Mouse (Mus musculus): ENCODE results near the gene Atg101. TPM values are rescaled to one million over a fixed set of nuclear protein-coding genes. Genes with fewer than 3 reads are reported as not detected.

Atg101 gene
- polyA plus RNA-seq, 1 experiment from 2014 or later = 68.1 TPM

DNA sequence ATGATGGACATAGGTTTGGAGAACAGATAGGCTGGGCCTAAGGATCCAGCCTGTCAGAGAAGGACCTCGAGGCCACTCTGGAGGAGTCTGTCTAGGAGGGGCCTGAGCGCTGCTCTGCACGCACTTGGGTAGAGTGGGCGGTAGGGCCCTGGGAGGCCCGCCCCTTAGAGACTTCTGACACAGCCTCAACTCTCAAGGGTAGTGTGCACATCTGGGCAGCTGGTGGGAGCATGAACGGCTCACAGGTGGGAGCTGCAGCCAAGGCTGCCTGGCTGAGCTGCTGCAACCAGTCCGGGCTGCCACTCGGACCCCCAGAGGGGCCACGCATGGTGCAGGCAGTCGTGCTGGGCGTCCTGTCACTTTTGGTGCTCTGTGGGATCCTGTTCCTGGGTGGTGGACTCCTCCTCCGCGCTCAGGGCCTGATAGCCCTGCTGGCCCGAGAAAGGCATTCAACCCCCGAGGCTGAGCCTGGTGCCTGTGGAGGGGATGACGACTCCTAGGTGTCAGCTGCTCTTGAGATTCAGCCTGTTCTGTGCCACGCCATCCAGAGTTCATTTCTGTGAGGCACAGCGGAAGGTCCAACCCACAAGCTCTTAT is 9.1 kb downstream of the Atg101 start, which contains the start of gene 6030408B16Rik:
6030408B16Rik (plus strand) TSS at position 188 of the 597 bp plus-strand sequence.
- no peak within 1 kb of the TSS for H3K4me2 ChIP-seq (replicated peaks)
- H3K9me3 ChIP-seq = no peaks in the 10 kb centered on the region
- ATAC-seq (ENCODE audit: low FRiP score, low read depth) = no peak
- no peak within 1 kb of the TSS for H3K9ac ChIP-seq (replicated peaks)
- H3K27me3 ChIP-seq = 0 out of 2 replicates have a peak, but pooled peaks cover 3% of the 10 kb centered on the region
- peaks cover 40% of the 10 kb centered on the region for H3K36me3 ChIP-seq
- 64% methylated on average over 18 of the region's 18 CpGs for WGBS
- H3K27ac ChIP-seq (replicated peaks) = no peak within 1 kb of the TSS
- H3K4me3 ChIP-seq = no peak within 1 kb of the TSS
- H3K4me1 ChIP-seq = no peaks in the 10 kb centered on the region

DNA sequence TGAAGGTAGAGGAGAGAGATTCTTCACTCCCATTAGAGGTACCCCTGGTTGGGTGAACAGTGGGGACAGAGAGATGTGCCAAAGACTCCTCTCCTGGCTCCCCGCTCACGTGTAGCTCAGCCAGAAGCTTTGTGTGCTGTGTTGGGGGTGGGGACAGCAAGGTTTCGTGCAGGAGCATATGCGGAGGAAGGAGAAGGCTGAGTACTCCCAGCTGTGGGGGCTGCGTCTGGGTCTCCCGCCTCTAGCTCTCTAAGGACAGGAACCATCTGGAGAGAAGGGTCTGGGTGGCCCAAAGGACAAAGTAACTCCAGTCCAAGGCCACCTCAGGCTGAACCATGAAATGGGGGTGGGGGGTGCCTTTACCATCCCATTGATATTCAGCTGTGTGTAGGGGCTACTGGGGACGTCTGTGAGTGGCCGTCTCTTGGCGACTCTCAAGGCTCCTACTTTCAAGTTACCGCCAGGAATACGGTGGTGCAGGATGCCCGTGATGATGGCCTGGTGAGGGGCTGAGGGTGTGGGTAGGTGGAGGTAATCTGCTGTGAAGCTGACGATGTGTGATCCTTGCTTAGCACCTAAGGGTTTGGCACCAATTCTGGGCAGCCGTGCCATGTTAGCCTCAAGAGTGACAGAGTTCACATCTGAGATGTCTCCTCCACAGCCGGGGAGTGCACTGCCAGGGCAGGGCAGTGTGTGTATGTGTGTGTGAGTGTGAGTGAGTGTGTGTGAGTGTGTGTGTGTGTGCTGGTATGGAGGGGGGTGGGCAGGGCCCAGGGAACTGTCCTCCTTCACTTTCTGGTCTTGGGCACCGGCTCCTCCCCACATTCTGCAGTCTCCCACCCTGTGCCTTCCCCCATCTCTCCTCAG is 10.2 kb downstream of the Atg101 start:
- Histone ChIP-seq H3K4me1 (peaks cover 5% of the 10 kb centered on the region), H3K9me3 (no peaks in the 10 kb centered on the region), H3K4me2 (replicated peaks) (no peak overlapping the region), H3K9ac (replicated peaks) (no peak overlapping the region), H3K4me3 (no peak overlapping the region), H3K27me3 (0 out of 2 replicates have a peak, but pooled peaks cover 3% of the 10 kb centered on the region), H3K36me3 (peaks cover 33% of the 10 kb centered on the region), H3K27ac (replicated peaks) (no peak overlapping the region)
- no peak for ATAC-seq (ENCODE audit: low FRiP score, low read depth)
- WGBS = 69% methylated on average over 16 of the region's 16 CpGs

DNA sequence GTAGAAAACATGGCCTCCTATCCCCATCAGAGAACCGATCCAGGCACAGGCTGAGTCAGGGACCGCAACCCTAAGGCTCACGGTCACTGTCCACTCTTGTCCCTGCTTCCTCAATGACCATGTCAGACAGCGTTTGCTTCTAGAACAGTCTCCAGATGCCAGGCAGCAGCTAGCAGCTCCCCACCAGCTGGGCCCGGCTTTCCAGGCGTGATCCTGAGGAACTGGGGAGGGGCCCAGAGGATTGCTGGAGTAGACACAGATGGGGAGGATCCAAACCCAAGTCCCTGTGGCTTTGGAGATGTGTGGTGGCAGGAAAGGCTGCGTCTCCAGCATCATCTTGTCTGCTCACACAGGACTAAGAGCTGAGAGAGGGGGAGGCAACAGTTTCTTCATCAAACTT is 11.0 kb downstream of the Atg101 start:
- 81% methylated on average over 7 of the region's 7 CpGs for WGBS

DNA sequence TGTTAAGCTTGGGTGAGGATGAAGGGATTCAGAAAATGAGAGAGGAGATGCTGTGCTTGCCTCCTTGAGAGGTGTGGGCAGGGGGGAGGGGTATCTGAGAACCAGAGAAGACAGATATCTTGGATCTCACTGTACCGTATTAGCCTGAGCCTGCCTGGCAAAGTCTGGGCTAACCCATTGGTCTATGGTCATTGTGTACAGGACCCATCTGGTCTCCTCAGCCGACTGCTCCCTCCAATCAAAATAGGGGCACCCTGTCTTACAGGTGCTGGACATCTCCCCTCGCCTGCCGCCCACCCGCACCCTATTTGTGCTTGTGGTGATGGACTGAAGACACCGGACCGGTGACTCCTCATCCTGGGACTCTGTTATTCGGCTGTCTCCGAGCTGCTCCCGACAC is 11.5 kb downstream of the Atg101 start:
- Histone ChIP-seq H3K36me3 (peaks cover 20% of the 10 kb centered on the region), H3K4me1 (peaks cover 5% of the 10 kb centered on the region), H3K9ac (replicated peaks) (no peak overlapping the region), H3K27ac (replicated peaks) (no peak overlapping the region), H3K4me3 (no peak overlapping the region), H3K9me3 (no peaks in the 10 kb centered on the region), H3K4me2 (replicated peaks) (no peak overlapping the region), H3K27me3 (0 out of 2 replicates have a peak, but pooled peaks cover 3% of the 10 kb centered on the region)
- 91% methylated on average over 10 of the region's 10 CpGs for WGBS
- ATAC-seq (ENCODE audit: low FRiP score, low read depth) = no peak

More for the DNA sequence above, 11.0 kb downstream of the Atg101 start:
- Histone ChIP-seq H3K27ac (replicated peaks) (no peak overlapping the region), H3K4me3 (no peak overlapping the region), H3K4me2 (replicated peaks) (no peak overlapping the region), H3K9me3 (no peaks in the 10 kb centered on the region), H3K9ac (replicated peaks) (no peak overlapping the region), H3K36me3 (peaks cover 25% of the 10 kb centered on the region), H3K4me1 (peaks cover 5% of the 10 kb centered on the region), H3K27me3 (0 out of 2 replicates have a peak, but pooled peaks cover 3% of the 10 kb centered on the region)
- no peak for ATAC-seq (ENCODE audit: low FRiP score, low read depth)

DNA sequence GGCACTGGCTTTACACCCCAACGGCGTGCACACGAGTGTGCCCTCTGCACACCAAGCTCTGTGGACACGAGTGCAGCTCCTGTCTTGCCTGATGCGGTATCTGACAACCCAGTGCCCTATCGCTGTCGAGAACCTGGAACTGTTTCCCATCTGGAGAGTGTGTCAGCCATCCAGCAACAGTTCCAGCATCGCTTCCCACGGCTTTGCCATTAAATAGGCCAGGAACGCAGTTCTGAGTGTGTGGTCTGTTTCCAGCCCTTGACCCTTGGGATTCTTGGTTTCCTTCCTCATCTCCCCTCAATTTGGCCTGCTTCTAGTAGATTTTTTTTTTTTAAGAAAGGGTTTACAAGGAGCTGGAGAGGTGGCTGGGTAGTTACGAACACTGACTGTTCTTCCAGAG is 12.0 kb downstream of the Atg101 start:
- Histone ChIP-seq H3K27me3 (0 out of 2 replicates have a peak, but pooled peaks cover 3% of the 10 kb centered on the region), H3K4me1 (peaks cover 5% of the 10 kb centered on the region), H3K27ac (replicated peaks) (no peak overlapping the region), H3K4me2 (replicated peaks) (no peak overlapping the region), H3K9me3 (no peaks in the 10 kb centered on the region), H3K4me3 (no peak overlapping the region), H3K36me3 (peaks cover 15% of the 10 kb centered on the region), H3K9ac (replicated peaks) (no peak overlapping the region)
- ATAC-seq (ENCODE audit: low FRiP score, low read depth) = no peak
- WGBS = 89% methylated on average over 11 of the region's 11 CpGs

DNA sequence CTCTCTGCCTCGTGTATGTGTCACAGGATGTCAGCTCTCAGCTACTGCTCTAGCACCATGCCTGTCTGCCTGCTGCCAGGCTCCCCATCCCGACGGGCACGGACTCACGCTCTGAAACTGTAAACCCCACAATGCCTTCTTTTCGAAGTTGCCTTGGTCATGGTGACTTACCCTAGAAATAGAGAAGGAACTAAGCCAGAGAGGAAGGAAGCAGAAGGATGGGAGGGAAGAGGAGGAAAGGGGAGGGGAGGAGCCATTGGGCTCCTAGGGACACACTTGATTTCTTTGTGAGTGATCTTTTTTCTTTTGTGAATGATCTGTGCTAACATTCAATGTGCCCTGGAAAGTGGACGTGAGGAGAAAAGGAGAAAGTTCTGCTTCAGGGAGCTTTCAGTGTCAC is 13.9 kb downstream of the Atg101 start:
- Histone ChIP-seq H3K36me3 (no peaks in the 10 kb centered on the region), H3K27ac (replicated peaks) (no peak overlapping the region), H3K4me2 (replicated peaks) (peak overlapping the region; percentile 41; the same call in 1 of the 2 replicates), H3K9me3 (no peaks in the 10 kb centered on the region), H3K4me1 (peaks cover 5% of the 10 kb centered on the region), H3K4me3 (no peak overlapping the region), H3K27me3 (0 out of 2 replicates have a peak, but pooled peaks cover 3% of the 10 kb centered on the region), H3K9ac (replicated peaks) (no peak overlapping the region)
- WGBS = 29% methylated on average over 7 of the region's 7 CpGs
- ATAC-seq (ENCODE audit: low FRiP score, low read depth) = no peak

DNA sequence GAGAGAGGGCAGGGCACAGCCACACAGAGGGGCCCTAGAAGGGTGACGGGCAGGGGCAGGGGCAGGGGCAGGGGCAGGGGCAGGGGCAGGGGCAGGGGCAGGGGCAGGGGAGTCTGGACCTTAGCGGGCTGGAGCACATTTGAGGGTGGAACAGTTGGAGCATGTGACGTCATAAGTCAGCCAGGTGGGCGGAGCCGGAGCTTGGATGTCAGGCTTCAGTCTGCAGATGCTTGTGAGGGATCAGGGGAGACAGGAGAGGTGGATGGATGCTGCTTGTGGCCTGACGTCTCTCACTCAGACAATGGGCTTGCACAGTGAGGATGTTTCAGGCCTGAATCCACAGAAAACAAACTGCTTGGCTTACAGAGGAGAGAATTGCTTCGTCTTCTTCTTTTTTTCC is 14.5 kb downstream of the Atg101 start:
- H3K27me3 ChIP-seq = 0 out of 2 replicates have a peak, but pooled peaks cover 3% of the 10 kb centered on the region
- peaks cover 5% of the 10 kb centered on the region for H3K4me1 ChIP-seq
- no peak overlapping the region for H3K27ac ChIP-seq (replicated peaks)
- H3K4me3 ChIP-seq = peak overlapping the region; percentile 16; the same call in 1 of the 2 replicates
- no peaks in the 10 kb centered on the region for H3K36me3 ChIP-seq
- H3K9me3 ChIP-seq = no peaks in the 10 kb centered on the region
- 0 out of 2 replicates have a peak overlapping the region, but pooled peaks have one; percentile 15 for H3K9ac ChIP-seq (replicated peaks)
- H3K4me2 ChIP-seq (replicated peaks) = peak overlapping the region; percentile 41
- no peak; the same call in 1 of the 2 replicates for ATAC-seq (ENCODE audit: low FRiP score, low read depth)
- WGBS = 15% methylated on average over 7 of the region's 7 CpGs

DNA sequence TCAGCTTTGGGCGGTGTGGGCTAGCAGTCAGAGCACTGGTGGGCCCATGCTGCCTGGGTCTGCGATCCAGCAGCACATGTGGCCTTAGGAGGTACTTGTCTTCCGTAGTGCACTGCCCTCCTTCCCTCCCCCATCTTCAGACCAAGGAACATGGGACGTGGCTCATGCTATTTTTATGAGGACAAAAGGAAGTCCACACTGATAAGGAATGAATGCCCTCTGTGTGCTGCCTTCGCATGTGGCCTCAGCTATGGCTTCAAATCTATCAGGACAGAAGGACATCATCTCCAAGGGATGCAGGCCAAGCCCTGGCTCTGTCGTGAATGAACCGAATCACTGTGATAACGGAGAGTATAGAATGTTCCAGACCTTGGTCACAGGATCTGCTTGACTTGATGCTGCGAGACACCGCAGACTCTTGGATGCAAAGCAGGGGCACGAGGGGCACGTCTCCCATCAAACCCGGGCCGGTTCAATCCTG is 15.4 kb downstream of the Atg101 start:
- Histone ChIP-seq H3K27ac (replicated peaks) (no peak overlapping the region), H3K9me3 (no peaks in the 10 kb centered on the region), H3K4me3 (no peak overlapping the region), H3K27me3 (0 out of 2 replicates have a peak, but pooled peaks cover 3% of the 10 kb centered on the region), H3K36me3 (no peaks in the 10 kb centered on the region), H3K4me1 (peaks cover 5% of the 10 kb centered on the region), H3K9ac (replicated peaks) (no peak overlapping the region), H3K4me2 (replicated peaks) (no peak overlapping the region)
- 82% methylated on average over 14 of the region's 14 CpGs for WGBS
- ATAC-seq (ENCODE audit: low FRiP score, low read depth) = no peak

DNA sequence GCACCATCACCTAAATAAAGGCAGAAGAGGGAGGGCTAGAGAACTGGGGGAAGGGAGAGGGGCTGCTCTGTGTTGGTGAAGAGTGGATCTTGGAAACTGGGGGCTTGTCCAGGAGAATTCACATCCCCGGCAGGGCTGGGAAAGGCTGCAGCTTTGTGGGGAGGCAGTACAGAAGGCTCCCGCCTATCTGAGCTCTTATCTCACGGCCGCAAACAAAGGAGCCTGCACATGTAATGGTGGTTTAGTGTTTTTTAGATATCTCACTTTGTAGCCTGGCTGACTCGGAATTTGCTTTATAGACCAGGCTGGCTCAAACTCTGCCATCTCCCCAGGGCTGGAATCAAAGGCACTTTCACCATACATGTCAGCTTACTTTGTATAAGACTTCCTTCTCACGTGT is 16.1 kb downstream of the Atg101 start:
- 76% methylated on average over 6 of the region's 6 CpGs for WGBS
- Histone ChIP-seq H3K4me3 (no peak overlapping the region), H3K9me3 (no peaks in the 10 kb centered on the region), H3K4me1 (peaks cover 5% of the 10 kb centered on the region), H3K36me3 (no peaks in the 10 kb centered on the region), H3K4me2 (replicated peaks) (no peak overlapping the region), H3K27ac (replicated peaks) (no peak overlapping the region), H3K27me3 (0 out of 2 replicates have a peak, but pooled peaks cover 3% of the 10 kb centered on the region), H3K9ac (replicated peaks) (no peak overlapping the region)
- ATAC-seq (ENCODE audit: low FRiP score, low read depth) = no peak

DNA sequence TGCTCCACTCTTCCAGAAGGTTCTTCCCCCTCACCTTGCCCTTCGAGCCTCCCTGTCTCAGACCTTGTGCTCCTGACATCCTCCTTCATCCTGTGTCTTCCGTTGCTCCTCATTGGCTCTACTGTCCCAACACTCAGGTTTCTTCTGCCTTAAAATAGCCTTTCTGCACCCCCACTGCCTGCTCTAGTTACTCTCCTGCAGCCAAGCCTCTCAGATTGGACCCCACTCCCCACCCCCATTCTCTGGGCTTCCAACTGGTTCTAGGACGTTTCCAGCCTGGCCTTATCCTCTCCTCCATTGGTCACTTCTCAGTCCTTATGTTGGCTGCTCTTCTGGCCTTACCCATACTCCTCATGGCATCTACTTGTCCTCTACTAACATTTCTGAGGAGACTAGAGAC is 18.1 kb downstream of the Atg101 start:
- Histone ChIP-seq H3K27me3 (no peaks in the 10 kb centered on the region), H3K4me1 (peaks cover 5% of the 10 kb centered on the region), H3K36me3 (no peaks in the 10 kb centered on the region), H3K9me3 (no peaks in the 10 kb centered on the region), H3K4me2 (replicated peaks) (no peak overlapping the region), H3K4me3 (no peak overlapping the region), H3K9ac (replicated peaks) (no peak overlapping the region), H3K27ac (replicated peaks) (no peak overlapping the region)
- ATAC-seq (ENCODE audit: low FRiP score, low read depth) = no peak
- 75% methylated on average over 3 of the region's 3 CpGs for WGBS

DNA sequence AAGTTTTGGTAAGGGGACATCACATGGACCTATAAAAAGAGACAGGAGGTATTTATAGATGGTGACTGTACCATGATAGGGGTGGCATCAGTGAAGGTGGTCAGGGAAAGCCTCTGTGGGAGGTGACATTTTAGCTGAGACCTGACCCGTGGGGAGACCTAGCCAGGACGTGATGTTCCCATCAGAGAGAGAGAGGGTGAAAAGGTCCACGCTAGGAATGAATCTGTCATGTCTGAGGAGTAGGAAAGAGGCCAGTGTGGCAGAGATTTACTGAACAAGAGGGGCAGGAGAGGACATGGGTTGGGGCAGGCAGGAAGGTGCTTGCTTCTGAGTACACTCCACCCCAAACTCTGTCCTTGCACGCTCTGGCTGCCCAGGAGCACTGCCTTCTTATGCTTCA is 19.8 kb downstream of the Atg101 start:
- no peak overlapping the region for H3K4me2 ChIP-seq (replicated peaks)
- H3K9me3 ChIP-seq = no peaks in the 10 kb centered on the region
- H3K36me3 ChIP-seq = no peaks in the 10 kb centered on the region
- 83% methylated on average over 4 of the region's 4 CpGs for WGBS
- no peak overlapping the region for H3K9ac ChIP-seq (replicated peaks)
- H3K4me3 ChIP-seq = no peak overlapping the region
- H3K4me1 ChIP-seq = no peaks in the 10 kb centered on the region
- ATAC-seq (ENCODE audit: low FRiP score, low read depth) = no peak
- H3K27ac ChIP-seq (replicated peaks) = no peak overlapping the region
- H3K27me3 ChIP-seq = no peaks in the 10 kb centered on the region

DNA sequence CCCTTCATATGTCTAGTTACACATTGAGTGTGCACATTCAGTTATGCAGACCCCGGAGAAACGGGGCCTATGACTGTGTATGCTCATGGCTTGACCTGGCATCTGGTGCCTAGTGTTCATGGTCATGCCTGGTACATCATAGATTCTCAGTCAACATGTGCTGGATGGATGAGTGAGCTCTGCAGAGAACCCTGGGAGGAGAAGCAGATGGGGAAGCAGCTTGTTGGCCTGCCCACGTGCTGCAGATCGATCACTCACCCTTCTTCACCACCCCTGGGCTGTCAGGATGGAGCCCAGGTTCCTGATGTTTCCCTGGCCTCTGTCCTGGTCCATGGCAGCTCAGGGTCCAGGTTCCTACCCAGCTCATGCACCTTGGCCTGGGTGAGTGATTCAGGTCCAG is 22.4 kb downstream of the Atg101 start:
- Histone ChIP-seq H3K9ac (replicated peaks) (no peak overlapping the region), H3K27me3 (no peaks in the 10 kb centered on the region), H3K4me1 (peaks cover 5% of the 10 kb centered on the region), H3K4me3 (no peak overlapping the region), H3K36me3 (no peaks in the 10 kb centered on the region), H3K4me2 (replicated peaks) (no peak overlapping the region), H3K9me3 (no peaks in the 10 kb centered on the region), H3K27ac (replicated peaks) (no peak overlapping the region)
- no peak for ATAC-seq (ENCODE audit: low FRiP score, low read depth)
- 96% methylated on average over 4 of the region's 4 CpGs for WGBS
